Mouse (Mus musculus) effector memory CD4-positive, alpha-beta T cell, adult 7 months (primary cell): ENCODE results near the gene Plekhm3. TPM values are rescaled to one million over a fixed set of nuclear protein-coding genes. Genes with fewer than 3 reads are reported as not detected.

ENCODE experiments used
- polyA plus RNA-seq: library from polyadenylated mRNA; unstranded; fragments of 100-300 nt; shearing (Covaris generic); gene quantifications from one replicate; pipeline ENCODE4 v1.2.1, GENCODE M21; 2017

Plekhm3 gene
- 37.8 TPM for polyA plus RNA-seq

DNA sequence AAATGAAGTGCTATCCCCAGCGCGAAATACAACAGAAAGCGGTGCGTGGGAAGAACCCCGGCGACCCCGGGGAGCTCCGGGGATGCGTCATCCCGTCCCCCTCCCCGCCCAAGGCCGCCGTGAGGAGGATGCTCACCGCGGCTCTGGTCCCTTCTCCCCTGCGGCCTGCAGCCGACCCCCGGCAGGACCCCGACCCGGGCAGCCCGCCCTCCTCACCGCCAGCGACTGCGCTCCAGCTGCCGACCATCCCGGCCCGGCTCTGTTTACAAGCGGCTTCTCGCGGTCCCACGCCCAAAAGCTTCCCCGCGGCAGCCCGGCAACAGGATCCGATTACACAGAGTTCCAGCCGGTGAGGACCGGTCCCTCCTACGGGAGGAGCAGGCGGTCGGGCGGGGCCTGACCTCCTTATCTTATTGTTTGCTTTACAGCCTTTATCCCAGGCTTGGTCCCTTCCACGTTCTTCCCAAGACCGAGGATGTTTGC, at the start of gene Plekhm3:
Gene Plekhm3, minus strand, starts transcription at position 346 of the 483 bp plus-strand sequence.

DNA sequence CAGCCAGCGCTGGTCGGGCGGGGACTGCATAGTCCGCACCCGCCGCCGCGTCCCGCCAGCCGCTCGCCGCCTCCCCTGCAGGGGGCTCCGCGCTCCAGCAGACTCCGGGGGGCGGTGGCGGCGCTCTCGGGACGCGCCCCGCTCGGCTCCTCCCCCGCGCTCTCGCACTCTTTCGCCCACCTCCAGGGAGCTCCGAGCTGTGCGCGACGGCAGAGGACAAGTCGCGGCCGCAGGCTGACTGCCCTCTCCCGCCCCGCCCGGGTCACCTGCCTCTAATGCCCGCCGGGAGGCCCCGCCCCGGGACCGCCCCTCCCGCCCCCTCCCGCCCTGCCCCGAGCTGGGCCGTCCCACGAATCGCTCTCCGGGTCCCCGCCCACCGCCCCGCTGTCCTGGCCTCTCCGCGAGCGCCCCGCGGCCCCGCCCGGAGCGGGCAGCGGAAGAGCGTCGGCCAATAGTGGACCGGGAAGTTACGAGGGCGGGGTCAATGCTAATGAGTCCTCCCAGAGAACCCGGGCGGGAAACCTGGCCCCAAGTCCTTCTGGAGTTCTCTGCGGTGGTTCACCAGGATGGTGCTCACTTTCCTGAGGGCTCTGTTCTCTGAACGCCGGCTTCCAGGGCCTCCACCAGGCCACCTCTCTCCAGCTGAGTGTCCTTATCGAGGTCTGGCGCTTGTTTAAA, 219.0 kb downstream of the Plekhm3 start, which contains the start of gene Fzd5:
Gene Fzd5, minus strand, starts transcription at position 250 of the 678 bp plus-strand sequence.

Other genes with a start within 250 kb of the Plekhm3 start
- 6.4 TPM for gene Fzd5, start 219.1 kb downstream of the Plekhm3 start, polyA plus RNA-seq
- gene Akr1cl, start 75.9 kb upstream of the Plekhm3 start, polyA plus RNA-seq = not detected
- gene Cryge, start 94.3 kb upstream of the Plekhm3 start, polyA plus RNA-seq = not detected
- gene Crygd, start 106.6 kb upstream of the Plekhm3 start, polyA plus RNA-seq = not detected
- gene Crygc, start 116.9 kb upstream of the Plekhm3 start, polyA plus RNA-seq = not detected
- gene Crygb, start 125.5 kb upstream of the Plekhm3 start, polyA plus RNA-seq = not detected
- gene Cryga, start 146.5 kb upstream of the Plekhm3 start, polyA plus RNA-seq = not detected
- gene Gm28845, start 162.7 kb upstream of the Plekhm3 start, polyA plus RNA-seq = not detected
- gene D630023F18Rik, start 166.4 kb upstream of the Plekhm3 start, polyA plus RNA-seq = not detected
- 3.2 TPM for gene Idh1, start 229.7 kb upstream of the Plekhm3 start, polyA plus RNA-seq
- 18.0 TPM for gene Pikfyve, start 229.9 kb upstream of the Plekhm3 start, polyA plus RNA-seq